Mouse (Mus musculus): ENCODE measurements around the gene Pdzd7.
"Not testable (repeated sequence)": the region's sequence is repeated elsewhere in the genome, so short reads cannot be mapped to it uniquely, and the experiment has no call there.

Pdzd7 gene

DNA sequence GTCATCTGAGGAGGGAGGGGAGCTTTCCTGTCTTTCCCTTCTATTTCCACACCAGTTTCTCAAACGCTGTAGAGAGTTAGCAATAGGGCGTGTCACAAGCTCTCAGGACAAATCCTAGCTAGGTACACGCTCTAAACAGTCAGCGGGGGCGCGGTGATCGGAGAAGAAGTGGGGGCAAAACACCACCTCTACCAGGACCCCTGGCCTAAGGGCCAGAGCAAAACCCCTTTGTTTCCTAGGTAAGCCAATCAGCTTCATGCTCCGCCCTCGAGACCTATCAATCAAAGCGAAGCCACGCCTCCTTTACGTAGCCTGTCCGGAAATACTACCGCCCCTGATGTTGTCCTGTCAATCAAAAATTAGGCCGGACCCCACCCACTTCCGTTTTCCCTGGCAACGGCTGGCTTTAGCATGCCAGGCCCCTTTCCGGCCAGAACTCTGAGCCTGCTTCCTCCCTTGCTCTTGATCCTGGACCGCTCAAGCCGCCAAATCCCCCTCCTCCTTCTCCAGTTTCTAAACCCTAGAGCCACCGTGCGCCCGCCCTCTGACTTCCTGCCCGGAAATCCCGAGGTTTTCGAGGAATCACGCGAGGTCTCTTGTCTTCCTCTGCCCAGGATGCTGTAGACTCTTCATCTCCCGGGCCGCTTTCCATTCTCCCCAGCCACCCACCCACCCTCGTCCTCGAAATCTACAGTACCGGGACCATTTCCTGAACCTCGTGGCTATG, 12.8 kb upstream of the Pdzd7 start:
- DNase-seq: peak; percentile 91

DNA sequence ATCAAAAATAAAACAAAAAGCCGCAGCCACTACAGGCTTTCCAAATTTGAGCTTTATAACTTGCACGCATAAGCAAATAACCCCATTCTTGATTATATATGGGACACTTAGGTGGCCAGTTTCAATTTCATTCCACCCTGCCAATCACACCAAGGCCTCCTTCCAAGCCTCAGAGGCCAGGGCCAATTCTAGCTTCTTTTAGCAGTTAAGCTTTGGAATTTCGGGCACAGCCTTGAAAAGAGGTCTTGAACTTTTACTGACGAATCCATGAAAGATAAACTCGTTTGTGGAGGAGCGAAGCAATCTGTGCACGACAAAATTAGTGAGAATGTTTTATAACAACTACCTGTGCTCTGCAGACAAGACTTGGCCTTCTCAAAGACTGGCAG, 12.2 kb upstream of the Pdzd7 start:
- DNase-seq: no peak

DNA sequence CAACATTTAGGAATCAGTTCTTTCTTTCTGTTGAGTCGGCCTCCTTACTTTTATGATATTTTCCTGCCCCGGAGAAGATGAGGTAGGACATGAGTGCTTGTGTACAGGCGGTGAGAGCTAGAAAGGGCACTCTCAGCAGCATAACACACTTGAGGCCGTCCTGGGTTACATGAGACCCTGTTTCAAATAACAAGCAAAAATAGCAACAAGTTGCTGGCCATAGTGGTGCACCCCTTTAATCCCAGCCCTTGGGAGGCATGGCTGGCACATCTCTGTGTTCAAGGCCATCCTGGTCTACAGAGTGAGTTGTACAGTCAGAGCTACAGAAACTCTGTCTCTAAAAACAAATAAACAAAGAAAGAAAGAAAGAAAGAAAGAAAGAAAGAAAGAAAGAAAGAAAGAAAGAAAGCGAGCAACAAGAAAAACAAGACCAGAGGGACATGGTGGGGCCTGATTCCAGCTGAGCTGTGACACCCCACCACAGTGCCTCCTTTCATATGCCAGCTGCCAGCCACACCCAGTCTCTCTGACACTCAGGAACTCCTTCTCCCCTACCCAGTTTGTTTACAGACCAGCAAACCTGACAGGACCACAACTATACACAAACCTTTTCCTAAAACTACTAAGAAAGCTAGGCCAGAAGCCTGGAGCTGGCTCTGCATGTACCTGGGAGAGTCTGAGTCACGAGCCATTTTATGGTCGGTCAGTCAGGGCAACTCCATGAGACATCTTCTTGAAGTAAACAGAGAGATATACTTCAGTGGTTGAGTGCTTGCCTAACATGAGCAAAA, 11.6 kb upstream of the Pdzd7 start:
- peak; percentile 59 for DNase-seq

DNA sequence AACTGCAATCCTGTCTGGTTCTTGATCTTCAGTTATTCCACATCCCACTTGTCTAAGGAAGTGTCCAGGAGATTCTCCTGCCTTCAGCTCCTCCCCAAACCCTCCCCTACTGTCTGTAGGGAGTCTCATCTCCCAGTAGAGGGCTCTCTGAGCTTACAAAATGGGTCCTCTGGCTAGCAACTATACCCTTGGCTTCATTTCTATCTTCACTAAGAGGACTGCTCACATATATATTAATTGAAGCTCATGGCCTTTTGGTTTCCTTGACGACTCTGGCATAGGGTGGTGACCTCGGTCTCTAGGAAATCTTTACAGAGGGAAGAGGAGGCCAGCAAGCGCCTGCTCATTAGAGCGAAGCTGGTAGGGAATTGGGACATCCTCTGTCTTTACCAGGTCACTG, 10.8 kb upstream of the Pdzd7 start:
- DNase-seq: peak; percentile 33

DNA sequence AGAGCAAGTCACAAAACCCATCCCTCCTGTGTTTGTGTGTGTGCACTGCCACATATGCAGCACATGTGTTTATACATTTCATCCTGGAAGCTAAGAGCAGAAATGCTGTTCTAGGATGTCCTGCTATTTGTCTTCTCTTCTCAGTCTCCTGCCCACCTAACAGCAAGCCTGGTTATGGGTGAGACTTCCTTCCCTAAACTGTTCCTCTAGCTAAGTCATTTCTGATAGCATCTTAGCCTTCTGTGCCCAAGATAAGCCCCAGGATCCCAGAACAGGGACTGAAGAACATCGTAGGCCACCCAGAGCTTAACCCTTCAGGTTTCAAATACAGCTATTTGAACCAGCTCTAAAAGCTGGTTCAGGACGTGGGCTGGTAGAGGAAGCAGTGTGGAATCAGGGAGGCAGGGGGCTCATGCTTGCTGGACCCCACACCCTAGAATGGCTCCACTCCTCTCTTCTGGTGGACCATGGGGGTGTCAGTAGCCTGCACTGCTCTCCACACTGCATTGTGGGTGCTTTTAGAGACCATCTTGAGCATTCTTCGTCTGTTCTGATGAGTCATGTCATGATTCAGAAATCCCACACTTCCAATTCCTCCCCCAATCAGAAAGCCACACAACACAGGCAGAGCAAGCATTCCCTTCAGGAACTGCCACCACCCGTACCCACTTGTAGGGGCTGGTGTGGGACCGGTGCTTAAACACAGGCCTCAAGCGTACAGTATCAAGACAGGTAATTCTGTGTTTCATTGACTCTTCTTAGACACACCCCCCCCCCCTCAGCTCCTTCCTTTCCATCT, 9.6 kb upstream of the Pdzd7 start:
- no peak for DNase-seq

DNA sequence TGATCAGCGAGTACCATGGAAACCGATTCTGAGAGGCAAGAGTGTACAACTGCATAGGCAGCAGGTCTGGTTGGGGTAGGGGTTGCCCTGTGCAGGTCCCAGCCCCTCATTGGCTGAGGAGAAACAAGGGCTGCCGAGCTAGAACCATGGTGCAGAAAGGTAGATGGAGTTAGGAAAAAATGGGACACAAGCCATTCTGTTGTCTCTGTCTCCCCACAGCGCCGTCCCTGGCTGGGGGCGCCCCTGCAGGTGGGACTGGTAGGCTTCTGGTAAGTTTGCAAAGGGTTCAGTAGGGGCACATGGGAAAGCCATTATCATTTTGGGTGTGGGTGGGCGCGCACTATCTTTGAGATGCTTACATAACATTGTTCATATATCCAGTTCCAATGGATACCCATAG, 7.9 kb upstream of the Pdzd7 start:
- no peak for DNase-seq

DNA sequence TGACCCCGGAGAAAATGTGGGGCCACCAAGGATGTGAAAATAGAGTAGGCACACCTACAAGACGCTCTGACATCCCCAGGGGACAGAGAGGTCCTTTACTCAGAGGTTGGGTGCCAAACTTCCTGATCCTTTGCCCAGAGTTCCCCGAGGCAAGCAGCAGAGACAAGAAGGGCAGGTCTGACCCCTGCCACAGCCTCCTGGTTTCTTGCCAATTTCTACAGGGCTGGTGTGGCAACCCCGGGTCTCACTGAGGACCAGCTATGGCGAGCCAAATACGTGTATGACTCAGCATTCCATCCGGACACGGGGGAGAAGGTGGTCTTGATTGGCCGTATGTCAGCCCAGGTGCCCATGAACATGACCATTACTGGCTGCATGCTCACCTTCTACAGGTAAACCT, 4.0 kb upstream of the Pdzd7 start:
- no peak for DNase-seq

DNA sequence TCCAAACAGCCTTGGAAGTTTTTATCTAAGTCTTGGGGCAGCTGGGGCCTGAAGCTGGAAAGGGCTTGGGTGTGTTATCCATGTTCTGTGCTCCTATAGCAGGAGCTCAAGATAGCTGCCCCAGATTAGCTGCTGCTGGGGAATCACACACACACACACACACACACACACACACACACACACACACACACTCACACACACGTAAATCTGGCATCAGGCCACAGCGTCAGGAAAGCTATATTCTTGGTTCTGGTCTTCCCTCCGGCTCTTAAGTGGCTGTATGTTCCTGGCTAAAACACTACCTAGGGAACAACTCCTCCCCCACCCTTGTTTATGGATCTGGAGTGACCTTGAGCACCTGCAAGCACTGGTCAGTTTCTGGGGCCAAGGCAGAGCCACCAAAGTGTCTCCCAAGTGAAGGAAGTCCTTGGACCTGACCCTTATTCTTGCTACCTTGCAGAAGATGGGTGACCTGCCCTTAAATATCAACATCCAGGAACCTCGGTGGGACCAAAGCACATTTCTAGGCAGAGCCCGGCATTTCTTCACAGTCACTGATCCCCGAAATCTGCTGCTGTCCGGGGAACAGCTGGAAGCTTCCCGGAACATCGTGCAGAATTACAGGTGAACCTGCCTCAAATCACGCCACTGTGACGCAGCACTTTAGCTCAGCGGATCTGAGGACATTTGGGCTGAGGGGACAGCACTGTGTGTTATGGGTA, 3.3 kb upstream of the Pdzd7 start:
- DNase-seq: no peak

DNA sequence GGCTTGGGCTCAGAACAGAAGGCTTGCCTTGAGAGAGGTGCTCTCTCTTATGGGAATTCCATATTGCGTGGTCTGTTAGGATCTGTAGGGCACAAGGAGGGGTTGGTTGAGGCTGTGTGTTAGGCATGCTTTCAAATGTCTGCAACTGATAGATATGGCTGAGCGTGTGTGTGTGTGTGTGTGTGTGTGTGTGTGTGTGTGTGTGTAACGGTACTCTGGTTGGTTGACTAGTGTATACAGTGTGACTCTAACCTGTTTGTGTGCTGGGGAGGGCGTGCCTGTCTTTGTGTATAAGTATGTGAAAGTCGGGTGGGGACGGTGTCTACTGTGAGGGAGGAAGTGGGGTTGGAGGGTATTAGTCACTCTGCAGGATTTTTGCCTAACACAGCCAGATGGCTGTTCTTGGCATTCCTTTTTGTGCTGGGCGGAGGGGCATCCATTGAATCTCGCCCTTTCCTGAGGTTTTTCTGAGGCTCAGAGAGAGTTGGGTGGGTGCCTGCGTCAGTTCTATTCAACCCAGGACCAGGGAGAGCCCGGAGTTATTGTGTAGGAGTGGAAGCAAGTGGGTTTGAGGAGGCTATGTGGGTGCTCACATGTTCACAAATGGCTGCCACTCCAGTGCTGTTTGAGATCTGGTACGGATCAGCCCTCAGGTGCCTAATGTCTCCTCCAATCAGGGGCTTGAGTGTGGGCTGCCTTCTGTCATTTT, 2.6 kb upstream of the Pdzd7 start:
- peak; percentile 59 for DNase-seq

DNA sequence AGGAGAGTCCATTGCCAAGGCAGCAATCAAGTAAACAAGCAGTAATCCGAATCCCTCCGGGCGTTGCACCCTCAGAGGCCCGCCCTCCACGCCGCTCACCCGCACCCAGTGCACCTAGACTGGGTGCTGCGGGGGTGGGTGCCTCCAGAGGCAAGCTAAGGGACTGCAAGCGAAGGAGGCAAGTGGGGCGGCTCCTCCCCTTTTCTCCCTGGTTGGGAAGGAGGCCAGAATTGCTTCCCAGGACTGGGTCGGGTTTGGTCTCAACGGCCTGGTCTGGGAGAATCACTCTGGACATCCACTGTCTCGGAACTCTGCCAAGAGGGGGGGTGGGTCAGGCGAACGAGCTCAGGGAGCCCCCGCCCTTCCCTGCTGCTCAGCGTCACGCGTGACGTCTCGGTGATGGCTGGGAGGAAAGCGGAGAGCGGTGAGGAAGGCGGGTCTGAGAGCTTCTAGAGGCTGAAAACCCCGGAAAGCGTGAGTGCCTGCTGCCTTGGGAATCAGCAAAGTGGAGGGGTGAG, 2.0 kb upstream of the Pdzd7 start, which contains the start of gene Sfxn3:
Gene Sfxn3, plus strand, starts transcription at position 87 of the 518 bp plus-strand sequence.
- peak; percentile 89 for DNase-seq

DNA sequence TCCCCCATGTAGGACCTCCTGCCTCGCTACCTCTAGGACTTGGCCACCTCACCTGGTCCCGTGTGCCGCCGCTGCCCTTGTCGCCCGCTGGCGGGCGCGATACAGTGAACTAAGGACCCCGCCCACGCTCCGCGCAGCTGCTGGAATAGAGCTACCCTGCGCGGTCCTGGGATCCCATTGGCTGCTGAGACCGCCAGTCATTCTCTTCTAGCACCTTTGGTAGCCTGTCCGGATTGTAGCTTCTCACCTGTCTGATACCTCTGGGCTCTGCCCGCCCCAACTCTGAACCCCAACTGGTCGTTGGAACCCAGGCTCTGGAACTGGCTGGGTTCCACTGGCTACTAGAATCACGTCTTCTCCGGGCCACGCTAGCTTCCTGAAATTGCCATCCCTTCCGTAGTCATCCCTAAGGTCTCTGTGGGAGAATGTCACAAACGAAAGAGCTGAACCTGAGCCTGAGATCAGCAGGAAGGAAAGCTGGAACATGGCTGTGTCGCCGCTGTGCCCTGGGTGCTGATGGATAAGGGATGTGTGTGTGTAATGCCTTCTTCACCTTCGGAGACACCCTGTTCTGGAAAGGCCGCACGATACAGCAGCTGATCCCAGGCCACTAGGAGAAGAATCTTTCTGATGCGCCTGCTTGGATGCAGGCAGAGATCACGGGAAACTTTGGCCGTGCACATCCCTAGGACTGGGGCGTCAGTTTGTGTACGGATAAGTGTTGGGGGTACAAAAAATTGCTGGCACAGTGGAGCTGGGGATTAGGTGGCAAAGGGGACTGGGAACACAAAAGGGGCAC, 1.2 kb upstream of the Pdzd7 start:
- peak; percentile 79 for DNase-seq

DNA sequence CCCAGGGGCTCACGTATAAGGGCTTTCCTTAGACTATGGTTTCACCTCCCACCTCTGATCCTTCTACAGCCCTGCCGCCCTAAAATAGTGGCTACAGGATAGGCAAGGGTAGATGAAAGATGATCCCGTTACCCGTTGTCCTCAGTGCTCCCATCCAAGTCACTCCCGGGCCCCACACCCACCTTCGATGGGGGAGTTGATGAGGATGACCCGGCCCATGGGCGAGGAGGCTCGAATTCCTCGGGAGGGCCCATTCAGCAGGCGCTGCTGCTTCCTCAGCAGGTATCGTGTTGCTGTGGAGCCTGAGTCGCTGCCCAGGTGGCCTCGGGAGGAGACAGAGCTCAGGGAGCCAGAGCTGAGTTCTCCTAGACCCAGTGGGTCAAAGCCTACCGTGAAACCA, 281 bp downstream of the Pdzd7 start:
- no peak for DNase-seq

DNA sequence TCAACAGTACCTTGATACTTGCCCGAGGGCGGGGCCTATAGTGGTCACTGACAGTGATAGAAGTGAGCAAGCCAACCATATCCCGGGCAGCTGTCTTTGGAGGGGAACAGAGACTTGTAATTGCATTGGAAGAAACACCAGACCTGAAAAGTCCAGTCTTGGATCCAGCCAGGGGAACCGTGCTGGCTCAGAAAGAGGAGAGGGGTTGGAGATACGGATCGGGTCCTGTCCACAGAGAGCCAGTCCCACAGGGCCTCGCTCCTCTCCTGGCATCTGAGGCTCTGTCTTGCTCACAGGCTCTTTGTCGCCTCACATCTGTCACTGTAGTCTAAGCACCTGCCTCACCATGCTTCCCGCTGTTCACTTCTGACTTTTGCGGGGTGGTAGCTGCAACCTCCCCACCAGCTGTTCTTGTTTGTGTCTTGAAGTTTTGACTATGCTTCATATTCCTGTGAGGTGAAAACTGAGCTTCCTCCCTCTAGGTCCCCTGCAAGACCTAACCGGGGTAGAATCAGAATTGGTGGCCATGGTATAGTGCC, 1.1 kb downstream of the Pdzd7 start:
- no peak for DNase-seq

DNA sequence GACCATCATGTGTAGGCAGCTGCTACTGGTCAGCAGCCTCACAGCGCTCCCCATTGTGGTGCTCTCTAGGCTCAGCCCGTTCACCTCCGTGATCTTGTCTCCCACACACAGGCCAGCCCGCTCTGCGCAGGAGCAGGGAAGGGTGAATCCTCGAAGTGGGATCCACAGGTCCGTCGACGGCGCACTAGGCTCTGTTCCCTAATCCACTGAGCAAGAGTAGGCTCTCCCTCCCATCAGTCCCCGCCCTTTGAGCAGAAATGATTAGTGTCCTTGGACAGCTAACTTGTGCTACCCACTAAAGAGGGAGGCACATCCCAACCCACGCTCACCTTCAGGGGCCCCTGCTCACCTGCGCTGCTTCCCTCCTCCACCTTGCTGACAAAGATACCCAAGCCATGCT, 5.3 kb downstream of the Pdzd7 start:
- no peak for DNase-seq

DNA sequence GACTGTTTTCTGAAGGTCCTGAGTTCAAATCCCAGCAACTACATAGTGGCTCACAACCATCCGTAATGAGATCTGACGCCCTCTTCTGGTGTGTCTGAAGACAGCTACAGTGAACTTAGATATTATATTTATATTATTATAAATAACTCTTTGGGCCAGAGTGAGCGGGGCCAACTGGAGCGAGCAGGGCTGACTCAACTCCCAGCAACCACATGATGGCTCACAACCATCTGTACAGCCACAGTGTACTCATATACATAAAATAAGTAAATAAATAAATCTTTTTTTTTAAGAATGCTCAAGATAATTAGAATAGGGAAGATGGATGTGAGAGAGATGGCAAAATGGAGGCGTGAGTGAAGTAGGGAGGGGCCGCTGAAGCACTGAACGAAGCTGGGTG, 7.3 kb downstream of the Pdzd7 start:
- not testable (repeated sequence) for DNase-seq

DNA sequence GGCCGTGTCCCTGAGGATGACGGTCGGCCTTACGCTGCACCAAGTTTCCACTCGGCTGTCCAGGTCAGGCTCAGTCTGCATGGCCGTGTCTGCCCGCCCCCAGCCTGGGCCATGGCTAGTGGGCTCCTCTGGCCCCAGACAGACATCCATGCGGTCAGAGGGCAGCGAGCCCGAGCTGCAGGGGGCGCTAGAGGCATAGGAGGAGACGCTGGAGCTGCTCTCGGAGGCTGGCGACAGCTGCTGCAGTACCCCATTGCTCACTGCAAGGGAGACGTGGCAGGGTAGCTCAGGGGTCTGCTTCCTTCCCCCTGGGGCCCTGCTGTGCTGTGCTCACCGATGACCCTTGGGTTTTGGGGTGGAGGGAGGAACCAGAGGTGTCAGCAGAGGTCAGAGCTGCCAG, 8.7 kb downstream of the Pdzd7 start:
- peak; percentile 48 for DNase-seq

DNA sequence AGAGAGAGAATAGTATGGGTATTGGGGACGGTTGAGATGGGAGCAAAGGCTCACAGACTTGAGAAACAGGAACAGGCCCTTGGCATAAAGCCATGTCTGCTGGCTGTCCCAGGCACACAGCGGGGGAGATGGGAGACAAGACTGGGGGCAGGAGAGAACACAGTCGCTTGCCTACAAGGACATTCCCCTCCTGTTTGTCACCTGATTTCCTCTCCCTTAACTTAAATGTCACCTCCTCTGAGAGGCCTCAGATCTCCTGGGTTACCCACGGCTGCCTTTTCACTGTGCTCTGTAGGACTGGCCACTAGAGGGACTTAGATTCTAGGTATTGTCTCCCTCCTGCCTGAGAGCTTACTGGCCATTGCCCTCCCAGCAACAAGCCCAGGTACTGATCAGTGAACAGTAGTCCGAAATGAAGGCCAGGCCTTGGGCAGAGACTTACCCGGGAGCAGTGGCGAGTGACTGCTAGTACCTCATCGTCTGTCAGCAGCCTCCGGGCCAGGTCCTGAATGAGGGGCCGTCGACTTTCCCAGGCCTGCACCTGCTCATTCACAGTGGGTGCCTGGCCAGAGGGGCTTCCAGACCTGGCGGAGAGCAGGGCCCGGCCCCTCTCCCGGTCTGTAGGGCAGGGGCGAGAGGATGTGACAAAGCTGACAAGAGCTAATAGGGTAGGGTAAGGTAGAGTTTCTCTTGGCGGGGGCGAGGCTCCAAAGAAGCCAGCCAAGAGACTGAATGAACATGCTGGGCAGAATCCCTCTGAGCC, 12.8 kb downstream of the Pdzd7 start:
- DNase-seq: no peak

DNA sequence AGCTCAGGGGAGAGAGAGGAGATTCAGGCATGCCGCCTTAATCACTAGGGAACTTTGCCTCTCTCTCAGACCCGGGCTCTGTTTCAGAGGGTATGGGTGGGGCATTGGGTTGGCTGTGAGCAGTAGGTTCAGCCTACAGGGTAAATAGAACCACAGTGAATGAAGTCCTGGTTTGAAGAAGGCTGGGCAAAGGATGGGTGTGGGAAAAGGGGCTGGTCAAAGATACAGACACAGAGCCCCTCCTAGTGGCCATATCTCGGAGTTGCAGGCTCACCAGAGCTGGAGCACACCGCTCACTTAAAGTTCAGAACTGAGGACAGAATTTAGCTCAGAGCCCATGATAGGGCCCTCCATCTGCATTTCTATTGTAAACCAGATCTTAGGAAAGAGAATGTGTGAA, 13.7 kb downstream of the Pdzd7 start:
- DNase-seq: peak; percentile 69

DNA sequence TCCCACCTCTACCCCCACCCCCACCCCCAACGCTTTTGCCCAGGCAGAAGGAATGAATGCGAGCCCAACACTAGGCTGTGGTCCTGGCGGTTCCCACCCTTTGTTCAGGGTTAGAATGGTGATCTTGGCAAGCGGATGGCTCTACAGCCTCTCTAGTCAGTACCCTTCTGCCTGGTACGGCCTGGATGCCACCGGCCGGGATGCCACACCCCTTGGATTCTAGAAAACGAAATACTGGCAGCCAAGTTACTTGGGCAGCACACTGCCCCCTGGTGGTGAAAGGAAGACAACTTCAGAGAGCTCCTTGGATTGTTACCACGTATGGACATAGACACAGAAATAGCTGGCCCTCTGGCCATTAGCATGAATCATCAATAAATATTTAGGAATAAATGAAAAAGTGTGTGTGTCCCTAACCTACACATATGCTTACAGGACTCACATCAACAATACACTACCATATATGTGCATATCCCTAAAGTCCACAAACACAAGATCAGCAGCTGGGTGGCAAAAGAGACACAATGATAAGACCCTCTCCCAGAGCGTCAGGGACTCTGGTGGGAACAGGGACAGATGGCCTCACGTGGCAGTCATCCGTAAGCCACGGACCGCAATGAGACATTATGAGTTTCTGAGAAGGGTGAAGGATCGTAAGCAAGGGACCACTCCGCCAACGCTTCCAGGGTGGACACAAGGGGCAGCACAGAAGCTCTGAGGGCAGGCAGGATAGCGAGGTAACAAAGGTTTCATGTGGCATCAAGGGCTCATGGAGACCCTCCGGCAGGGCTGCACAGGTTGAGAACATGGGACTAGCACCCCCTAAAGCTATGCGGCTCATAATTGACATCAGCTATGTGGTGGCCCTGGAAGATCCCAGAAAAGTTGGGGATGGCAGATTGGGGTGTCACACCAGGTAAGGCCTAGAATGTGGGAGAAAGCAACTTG, 14.5 kb downstream of the Pdzd7 start:
- peak; percentile 54 for DNase-seq

Data from thymus, postnatal 25 days (tissue).